Mouse (Mus musculus): ENCODE results near the gene Me3. TPM values are rescaled to one million over a fixed set of nuclear protein-coding genes. Genes with fewer than 3 reads are reported as not detected.
A peak's percentile ranks its signal among the peaks of the same experiment; 100 is the strongest.

The Me3 gene
- total and polyA plus RNA-seq, 3 experiments = 107 to 140 (median 119) TPM

- H3K27me3 ChIP-seq (ENCODE audit: control insufficient read depth, insufficient read depth, low read length) = no peaks in the 10 kb centered on the region
- no peak overlapping the region for H3K27ac ChIP-seq
- no peaks in the 10 kb centered on the region for H3K36me3 ChIP-seq (ENCODE audit: control insufficient read depth, insufficient read depth, low read length)
- no peak overlapping the region for H3K9ac ChIP-seq (ENCODE audit: low read depth, low read length)
- no peak for TF ChIP-seq POLR2A (IDR thresholded peaks at IDR 0.05; ENCODE audit: insufficient read depth, low read depth, low read length)
- TF ChIP-seq CTCF (IDR thresholded peaks at IDR 0.05) = no peak
- TF ChIP-seq EP300 (IDR thresholded peaks at IDR 0.05; ENCODE audit: insufficient read depth, low read depth, low read length) = no peak
- no peak overlapping the region for H3K4me3 ChIP-seq
- intact Hi-C loops (cut with DNase I) = no loop called here
- peaks cover 1% of the 10 kb centered on the region; the same call in 1 of the 2 replicates for H3K4me1 ChIP-seq (ENCODE audit: control insufficient read depth, insufficient read depth, low read length)
- 74% methylated on average over 2 of the region's 2 CpGs for WGBS
- no peak for DNase-seq
- H3K79me2 ChIP-seq (replicated peaks; ENCODE audit: control insufficient read depth, insufficient read depth, low read length) = no peaks in the 10 kb centered on the region; the same call in 1 of the 2 replicates
Observed at GRCm38 (mm10) chr7:89679621-89680140, 47.5 kb downstream of the Me3 start.

DNA sequence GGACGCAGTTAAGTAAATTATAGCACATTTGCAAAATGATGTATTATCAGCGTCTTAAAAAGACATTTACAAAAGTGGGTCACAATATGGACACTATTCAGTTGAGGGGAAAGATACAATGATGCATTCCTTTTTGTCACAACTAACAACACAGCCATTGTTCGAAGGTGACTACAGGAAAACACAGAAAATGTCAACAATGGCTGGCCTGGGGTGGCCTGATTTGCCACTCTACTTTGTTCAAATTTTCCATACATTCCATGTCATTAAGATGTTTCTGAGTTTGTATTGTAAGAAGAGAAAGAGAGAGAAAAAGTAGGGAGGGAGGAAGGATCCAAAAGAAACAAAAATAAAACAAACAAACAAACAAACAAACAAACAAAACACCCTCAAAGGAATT lies 48.7 kb downstream of the Me3 start:
- Histone ChIP-seq H3K9ac (ENCODE audit: low read depth, low read length) (no peak overlapping the region), H3K4me1 (ENCODE audit: control insufficient read depth, insufficient read depth, low read length) (peaks cover 1% of the 10 kb centered on the region; the same call in 1 of the 2 replicates), H3K27ac (no peak overlapping the region), H3K27me3 (ENCODE audit: control insufficient read depth, insufficient read depth, low read length) (no peaks in the 10 kb centered on the region), H3K36me3 (ENCODE audit: control insufficient read depth, insufficient read depth, low read length) (no peaks in the 10 kb centered on the region), H3K4me3 (no peak overlapping the region), H3K79me2 (replicated peaks; ENCODE audit: control insufficient read depth, insufficient read depth, low read length) (no peaks in the 10 kb centered on the region; the same call in 1 of the 2 replicates)
- WGBS = 74% methylated on average over 3 of the region's 3 CpGs
- intact Hi-C loops (cut with DNase I) = no loop called here
- TF ChIP-seq POLR2A (IDR thresholded peaks at IDR 0.05; ENCODE audit: insufficient read depth, low read depth, low read length) = no peak
- TF ChIP-seq CTCF (IDR thresholded peaks at IDR 0.05) = no peak
- TF ChIP-seq EP300 (IDR thresholded peaks at IDR 0.05; ENCODE audit: insufficient read depth, low read depth, low read length) = no peak
- DNase-seq = no peak

DNA sequence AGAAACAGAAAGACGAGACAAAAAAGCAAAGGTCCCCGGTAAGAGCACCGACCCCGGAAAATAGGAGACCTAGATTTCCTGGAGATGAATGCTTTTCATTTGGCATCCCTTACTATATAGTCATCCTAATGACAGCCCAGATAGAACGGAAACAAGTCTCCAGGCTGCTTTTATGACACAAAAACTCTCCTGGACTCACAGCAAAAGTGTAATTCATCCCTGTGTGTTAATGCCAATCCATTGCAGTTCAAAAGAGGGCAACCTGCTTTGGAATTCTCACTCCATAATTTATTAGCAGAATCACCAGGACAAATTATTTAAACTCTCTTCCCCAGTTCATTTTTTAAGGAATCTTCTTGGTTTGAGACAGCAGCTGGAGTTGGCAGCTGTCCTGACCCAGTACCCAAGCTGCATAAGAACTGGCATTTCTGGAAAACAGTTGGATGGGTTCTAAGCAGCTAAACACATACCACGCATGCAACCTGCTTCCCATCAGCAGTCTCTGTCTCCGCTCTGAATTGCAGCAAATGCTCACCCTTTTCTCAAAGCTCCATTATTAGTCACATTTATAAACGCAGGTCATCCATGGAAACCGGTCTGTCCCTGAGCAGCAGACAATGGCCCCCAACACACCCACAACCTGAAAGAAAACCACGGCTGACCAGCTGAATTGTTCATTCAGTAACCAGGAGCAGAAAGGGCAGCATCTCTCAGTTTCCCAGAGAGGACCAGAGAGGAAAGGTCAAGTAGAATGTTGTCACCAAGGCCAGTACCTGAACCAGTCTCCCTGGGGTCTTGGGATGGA lies 49.7 kb downstream of the Me3 start:
- intact Hi-C loops (cut with DNase I) = no loop called here
- TF ChIP-seq POLR2A (IDR thresholded peaks at IDR 0.05; ENCODE audit: insufficient read depth, low read depth, low read length) = no peak
- no peak for TF ChIP-seq CTCF (IDR thresholded peaks at IDR 0.05)
- no peak for TF ChIP-seq EP300 (IDR thresholded peaks at IDR 0.05; ENCODE audit: insufficient read depth, low read depth, low read length)
- Histone ChIP-seq H3K4me3 (no peak overlapping the region), H3K4me1 (ENCODE audit: control insufficient read depth, insufficient read depth, low read length) (no peaks in the 10 kb centered on the region), H3K79me2 (replicated peaks; ENCODE audit: control insufficient read depth, insufficient read depth, low read length) (no peaks in the 10 kb centered on the region; the same call in 1 of the 2 replicates), H3K9ac (ENCODE audit: low read depth, low read length) (no peak overlapping the region), H3K36me3 (ENCODE audit: control insufficient read depth, insufficient read depth, low read length) (no peaks in the 10 kb centered on the region), H3K27ac (no peak overlapping the region), H3K27me3 (ENCODE audit: control insufficient read depth, insufficient read depth, low read length) (no peaks in the 10 kb centered on the region)
- 87% methylated on average over 10 of the region's 10 CpGs for WGBS
- no peak for DNase-seq

GRCm38 (mm10) chr7:89698186-89698585 lies 66.0 kb downstream of the Me3 start:
- Histone ChIP-seq H3K27ac (no peak overlapping the region), H3K9ac (ENCODE audit: low read depth, low read length) (no peak overlapping the region), H3K36me3 (ENCODE audit: control insufficient read depth, insufficient read depth, low read length) (no peaks in the 10 kb centered on the region; the same call in 1 of the 2 replicates), H3K79me2 (replicated peaks; ENCODE audit: control insufficient read depth, insufficient read depth, low read length) (no peaks in the 10 kb centered on the region), H3K27me3 (ENCODE audit: control insufficient read depth, insufficient read depth, low read length) (no peaks in the 10 kb centered on the region), H3K4me1 (ENCODE audit: control insufficient read depth, insufficient read depth, low read length) (no peaks in the 10 kb centered on the region; the same call in 1 of the 2 replicates), H3K4me3 (no peak overlapping the region)
- peak in 1 of 2 experiments; percentile 26 for DNase-seq
- TF ChIP-seq EP300 (IDR thresholded peaks at IDR 0.05; ENCODE audit: insufficient read depth, low read depth, low read length) (no peak), CTCF (IDR thresholded peaks at IDR 0.05) (peak; percentile 81), POLR2A (IDR thresholded peaks at IDR 0.05; ENCODE audit: insufficient read depth, low read depth, low read length) (no peak)
- intact Hi-C loops (cut with DNase I) = no loop called here

- no peak for TF ChIP-seq POLR2A (IDR thresholded peaks at IDR 0.05; ENCODE audit: insufficient read depth, low read depth, low read length)
- TF ChIP-seq CTCF (IDR thresholded peaks at IDR 0.05) = peak; percentile 27; the same call in 1 of the 2 replicates
- Histone ChIP-seq H3K4me3 (no peak overlapping the region), H3K4me1 (ENCODE audit: control insufficient read depth, insufficient read depth, low read length) (no peaks in the 10 kb centered on the region; the same call in 1 of the 2 replicates), H3K27ac (no peak overlapping the region), H3K9ac (ENCODE audit: low read depth, low read length) (no peak overlapping the region), H3K79me2 (replicated peaks; ENCODE audit: control insufficient read depth, insufficient read depth, low read length) (no peaks in the 10 kb centered on the region), H3K27me3 (ENCODE audit: control insufficient read depth, insufficient read depth, low read length) (no peaks in the 10 kb centered on the region), H3K36me3 (ENCODE audit: control insufficient read depth, insufficient read depth, low read length) (no peaks in the 10 kb centered on the region; the same call in 1 of the 2 replicates)
- intact Hi-C loops (cut with DNase I) = no loop called here
- 58% methylated on average over 5 of the region's 5 CpGs for WGBS
- DNase-seq = peak; percentile 40 to 51
Observed at GRCm38 (mm10) chr7:89699668-89700350, 67.6 kb downstream of the Me3 start.
